Mouse (Mus musculus) urinary bladder, postnatal 25 days (tissue): ENCODE results near the gene Ccnb2.
"Not testable (repeated sequence)": the region's sequence is repeated elsewhere in the genome, so short reads cannot be mapped to it uniquely, and the experiment has no call there.

Source experiments
- DNase-seq: peaks from one replicate; pipeline ENCODE4 v3.0.0; 2022; ENCODE audit warnings: low spot score

The Ccnb2 gene

GRCm38 (mm10) chr9:70421257-70422056 lies at the start of gene Ccnb2:
Ccnb2 (minus strand) TSS chr9:70421547.
- peak; percentile 68 for DNase-seq

- DNase-seq, result not testable (repeated sequence)
These were observed 41.7 kb upstream of the Ccnb2 start for GRCm38 (mm10) chr9:70463091-70463490.

GRCm38 (mm10) chr9:70452371-70452770 lies 31.0 kb upstream of the Ccnb2 start:
- no peak for DNase-seq

GRCm38 (mm10) chr9:70449072-70449471 lies 27.7 kb upstream of the Ccnb2 start:
- DNase-seq, result no peak

- DNase-seq, result no peak
These were observed 18.6 kb upstream of the Ccnb2 start for GRCm38 (mm10) chr9:70439959-70440358.

- no peak for DNase-seq
These were observed 1.3 kb upstream of the Ccnb2 start for GRCm38 (mm10) chr9:70422661-70423060.

GRCm38 (mm10) chr9:70416412-70416811 lies 4.9 kb downstream of the Ccnb2 start:
- no peak for DNase-seq

GRCm38 (mm10) chr9:70413038-70413437 lies 8.3 kb downstream of the Ccnb2 start:
- DNase-seq, result no peak

GRCm38 (mm10) chr9:70410668-70411067 lies 10.7 kb downstream of the Ccnb2 start:
- DNase-seq, result no peak

GRCm38 (mm10) chr9:70409743-70410142 lies 11.6 kb downstream of the Ccnb2 start:
- DNase-seq, result no peak

GRCm38 (mm10) chr9:70408791-70409190 lies 12.6 kb downstream of the Ccnb2 start:
- peak; percentile 17 for DNase-seq

- DNase-seq, result no peak
These were observed 14.8 kb downstream of the Ccnb2 start for GRCm38 (mm10) chr9:70406596-70406995.

- DNase-seq, result no peak
These were observed 19.3 kb downstream of the Ccnb2 start for GRCm38 (mm10) chr9:70401937-70402539.

GRCm38 (mm10) chr9:70396083-70396482 lies 25.3 kb downstream of the Ccnb2 start:
- no peak for DNase-seq

- DNase-seq, result no peak
These were observed 25.7 kb downstream of the Ccnb2 start for GRCm38 (mm10) chr9:70395617-70396016.

GRCm38 (mm10) chr9:70392563-70392907 lies 28.8 kb downstream of the Ccnb2 start:
- DNase-seq, result no peak

GRCm38 (mm10) chr9:70391660-70392562 lies 29.4 kb downstream of the Ccnb2 start:
- DNase-seq, result no peak

GRCm38 (mm10) chr9:70391042-70391441 lies 30.3 kb downstream of the Ccnb2 start:
- DNase-seq, result no peak

- DNase-seq, result no peak
These were observed 31.8 kb downstream of the Ccnb2 start for GRCm38 (mm10) chr9:70389548-70389947.

- DNase-seq, result no peak
These were observed 33.8 kb downstream of the Ccnb2 start for GRCm38 (mm10) chr9:70387410-70388119.

- no peak for DNase-seq
These were observed 36.2 kb downstream of the Ccnb2 start for GRCm38 (mm10) chr9:70384958-70385728.
